Mouse (Mus musculus) hindbrain, embryonic 14.5 days (tissue): Measurements from ENCODE around the gene Olfr906. TPM values are rescaled to one million over a fixed set of nuclear protein-coding genes. Genes with fewer than 3 reads are reported as not detected.

Experiments
- polyA plus RNA-seq: library from polyadenylated mRNA; unstranded; fragments of >200 nt; fragmentation: Nextera tagmentation; extraction: Ambion mirVana; gene quantifications from 2 replicates; pipeline ENCODE4 v1.2.1, GENCODE M21; 2014

The Olfr906 gene
- polyA plus RNA-seq, 1 experiment from 2014 or later = not detected

Other genes with a start within 250 kb of the Olfr906 start
- gene Olfr143, start 234.3 kb upstream of the Olfr906 start, polyA plus RNA-seq = not detected in 2 replicates
- not detected in 2 replicates for gene Olfr895, start 219.2 kb upstream of the Olfr906 start, polyA plus RNA-seq
- gene Olfr896-ps1, start 196.0 kb upstream of the Olfr906 start, polyA plus RNA-seq = not detected in 2 replicates
- gene Olfr25, start 158.0 kb upstream of the Olfr906 start, polyA plus RNA-seq = not detected in 2 replicates
- not detected in 2 replicates for gene Olfr898, start 138.7 kb upstream of the Olfr906 start, polyA plus RNA-seq
- not detected in 2 replicates for gene Olfr250, start 120.2 kb upstream of the Olfr906 start, polyA plus RNA-seq
- not detected in 2 replicates for gene Olfr251, start 110.0 kb upstream of the Olfr906 start, polyA plus RNA-seq
- gene Olfr147, start 85.4 kb upstream of the Olfr906 start, polyA plus RNA-seq = not detected in 2 replicates
- gene Olfr901, start 57.6 kb upstream of the Olfr906 start, polyA plus RNA-seq = not detected in 2 replicates
- gene Olfr902, start 39.4 kb upstream of the Olfr906 start, polyA plus RNA-seq = not detected in 2 replicates
- gene Olfr904, start 23.9 kb upstream of the Olfr906 start, polyA plus RNA-seq = not detected in 2 replicates
- not detected in 2 replicates for gene Olfr905, start 16.0 kb upstream of the Olfr906 start, polyA plus RNA-seq
- not detected in 2 replicates for gene Olfr907, start 8.7 kb downstream of the Olfr906 start, polyA plus RNA-seq
- gene Olfr911-ps1, start 34.5 kb downstream of the Olfr906 start, polyA plus RNA-seq = not detected in 2 replicates
- gene Olfr910, start 50.8 kb downstream of the Olfr906 start, polyA plus RNA-seq = not detected in 2 replicates
- gene Olfr912, start 93.1 kb downstream of the Olfr906 start, polyA plus RNA-seq = not detected in 2 replicates
- gene Olfr913, start 105.7 kb downstream of the Olfr906 start, polyA plus RNA-seq = not detected in 2 replicates
- gene Olfr914, start 118.0 kb downstream of the Olfr906 start, polyA plus RNA-seq = not detected in 2 replicates
- gene Olfr916, start 172.8 kb downstream of the Olfr906 start, polyA plus RNA-seq = not detected in 2 replicates
- gene Olfr917, start 178.8 kb downstream of the Olfr906 start, polyA plus RNA-seq = not detected in 2 replicates
- not detected in 2 replicates for gene Olfr918, start 187.5 kb downstream of the Olfr906 start, polyA plus RNA-seq
- not detected in 2 replicates for gene Olfr919, start 216.6 kb downstream of the Olfr906 start, polyA plus RNA-seq
- gene Vwa5a, start 231.2 kb downstream of the Olfr906 start, polyA plus RNA-seq = 9.8 and 10.1 TPM in 2 replicates